Mouse (Mus musculus): ENCODE results near the gene Yes1. TPM values are rescaled to one million over a fixed set of nuclear protein-coding genes. Genes with fewer than 3 reads are reported as not detected.
"Not testable (repeated sequence)": the region's sequence is repeated elsewhere in the genome, so short reads cannot be mapped to it uniquely, and the experiment has no call there.

Yes1 gene
- polyA plus RNA-seq, 1 experiment from 2014 or later = 37.4 TPM

- H3K4me3 ChIP-seq (ENCODE audit: low read depth, low read length) = no peak overlapping the region
- DNase-seq (ENCODE audit: low spot score) = peak; percentile 13
- 95% methylated on average over 7 of the region's 7 CpGs for WGBS
- H3K4me2 ChIP-seq (ENCODE audit: low read depth, low read length, severe bottlenecking) = no peak overlapping the region
- no peak for ATAC-seq (replicated peaks; ENCODE audit: low FRiP score)
- no peak overlapping the region for H3K27ac ChIP-seq (ENCODE audit: low read depth, low read length)
- no peaks in the 10 kb centered on the region for H3K4me1 ChIP-seq (replicated peaks; ENCODE audit: control insufficient read depth, insufficient read depth, low read length)
- no peaks in the 10 kb centered on the region for H3K9me3 ChIP-seq (ENCODE audit: control insufficient read depth, low read length)
- no peaks in the 10 kb centered on the region for H3K27me3 ChIP-seq (ENCODE audit: control insufficient read depth, insufficient read depth, low read length)
- no peaks in the 10 kb centered on the region for H3K36me3 ChIP-seq (ENCODE audit: control insufficient read depth, insufficient read depth, low read length)
- no peak overlapping the region for H3K9ac ChIP-seq (ENCODE audit: low read length)
These were observed 117.3 kb downstream of the Yes1 start for GRCm38 (mm10) chr5:32728300-32728699.

GRCm38 (mm10) chr5:32728851-32729250, 117.9 kb downstream of the Yes1 start:
- Histone ChIP-seq H3K4me2 (ENCODE audit: low read depth, low read length, severe bottlenecking) (no peak overlapping the region), H3K4me3 (ENCODE audit: low read depth, low read length) (no peak overlapping the region), H3K27me3 (ENCODE audit: control insufficient read depth, insufficient read depth, low read length) (no peaks in the 10 kb centered on the region), H3K27ac (ENCODE audit: low read depth, low read length) (no peak overlapping the region), H3K36me3 (ENCODE audit: control insufficient read depth, insufficient read depth, low read length) (no peaks in the 10 kb centered on the region), H3K9ac (ENCODE audit: low read length) (no peak overlapping the region), H3K9me3 (ENCODE audit: control insufficient read depth, low read length) (no peaks in the 10 kb centered on the region), H3K4me1 (replicated peaks; ENCODE audit: control insufficient read depth, insufficient read depth, low read length) (no peaks in the 10 kb centered on the region)
- DNase-seq (ENCODE audit: low spot score) (no peak), ATAC-seq (replicated peaks; ENCODE audit: low FRiP score) (no peak)
- WGBS = 90% methylated on average over 8 of the region's 8 CpGs

- not testable (repeated sequence) for H3K36me3 ChIP-seq (ENCODE audit: control insufficient read depth, insufficient read depth, low read length); DNase-seq (ENCODE audit: low spot score); H3K9me3 ChIP-seq (ENCODE audit: control insufficient read depth, low read length); H3K27me3 ChIP-seq (ENCODE audit: control insufficient read depth, insufficient read depth, low read length); H3K4me2 ChIP-seq (ENCODE audit: low read depth, low read length, severe bottlenecking); H3K27ac ChIP-seq (ENCODE audit: low read depth, low read length); ATAC-seq (replicated peaks; ENCODE audit: low FRiP score); H3K4me3 ChIP-seq (ENCODE audit: low read depth, low read length); H3K4me1 ChIP-seq (replicated peaks; ENCODE audit: control insufficient read depth, insufficient read depth, low read length); H3K9ac ChIP-seq (ENCODE audit: low read length)
- 88% methylated on average over 6 of the region's 6 CpGs for WGBS
These were observed 122.9 kb downstream of the Yes1 start for GRCm38 (mm10) chr5:32733892-32734291.

GRCm38 (mm10) chr5:32735779-32736178, 124.8 kb downstream of the Yes1 start:
- Histone ChIP-seq H3K4me1 (replicated peaks; ENCODE audit: control insufficient read depth, insufficient read depth, low read length) (no peaks in the 10 kb centered on the region), H3K27ac (ENCODE audit: low read depth, low read length) (no peak overlapping the region), H3K9me3 (ENCODE audit: control insufficient read depth, low read length) (no peaks in the 10 kb centered on the region), H3K27me3 (ENCODE audit: control insufficient read depth, insufficient read depth, low read length) (no peaks in the 10 kb centered on the region), H3K9ac (ENCODE audit: low read length) (no peak overlapping the region), H3K36me3 (ENCODE audit: control insufficient read depth, insufficient read depth, low read length) (no peaks in the 10 kb centered on the region), H3K4me2 (ENCODE audit: low read depth, low read length, severe bottlenecking) (no peak overlapping the region), H3K4me3 (ENCODE audit: low read depth, low read length) (no peak overlapping the region)
- DNase-seq (ENCODE audit: low spot score) (no peak), ATAC-seq (replicated peaks; ENCODE audit: low FRiP score) (no peak)
- WGBS = 90% methylated on average over 6 of the region's 6 CpGs

Other genes with a start within 250 kb of the Yes1 start
- 204 and 220 TPM in 2 replicates for gene Ppp1cb, start 152.3 kb upstream of the Yes1 start, polyA plus RNA-seq (2014; fragmentation: Nextera tagmentation; extraction: Ambion mirVana)
- 63.1 and 69.5 TPM in 2 replicates for gene Pisd, start 174.5 kb downstream of the Yes1 start, polyA plus RNA-seq (2014; fragmentation: Nextera tagmentation; extraction: Ambion mirVana)
- not detected in 2 replicates for gene Gm20671, start 215.9 kb downstream of the Yes1 start, polyA plus RNA-seq (2014; fragmentation: Nextera tagmentation; extraction: Ambion mirVana)
- gene Prr14l, start 243.1 kb downstream of the Yes1 start, polyA plus RNA-seq (2014; fragmentation: Nextera tagmentation; extraction: Ambion mirVana) = 14.2 and 15.3 TPM in 2 replicates

Measured in forebrain, embryonic 11.5 days (tissue).